Mouse (Mus musculus): ENCODE measurements around the gene Aplnr. TPM values are rescaled to one million over a fixed set of nuclear protein-coding genes. Genes with fewer than 3 reads are reported as not detected.

The Aplnr gene
- polyA plus RNA-seq, 1 experiment = 5.1 TPM

DNA sequence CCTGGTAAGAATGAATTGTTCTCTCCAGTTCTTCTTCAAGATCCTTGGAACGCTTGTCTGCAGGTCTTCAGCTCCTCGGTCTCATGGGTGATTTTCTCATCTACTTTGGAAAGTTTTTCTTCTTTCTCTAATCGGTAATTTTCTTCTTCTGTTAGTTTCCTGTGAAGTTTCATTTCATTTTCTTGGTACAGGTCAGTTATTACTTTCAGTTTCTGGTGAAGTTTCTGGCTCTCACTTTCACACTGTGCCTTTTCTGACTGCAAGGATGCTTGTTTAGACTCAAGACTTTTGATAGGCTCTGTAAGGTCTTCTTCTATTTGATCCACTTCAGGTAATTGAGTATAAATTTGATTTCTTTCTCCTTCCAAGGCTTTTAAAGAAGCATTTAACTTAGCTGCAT is 21.4 kb downstream of the Aplnr start:
- TF ChIP-seq POLR2A (IDR thresholded peaks at IDR 0.05; ENCODE audit: borderline replicate concordance, control insufficient read depth, low read depth, low read length) (no peak), CTCF (IDR thresholded peaks at IDR 0.05; ENCODE audit: control insufficient read depth, insufficient read depth, low read length) (no peak)
- Histone ChIP-seq H3K4me3 (replicated peaks; ENCODE audit: control insufficient read depth, low read depth, low read length) (no peak overlapping the region), H3K4me1 (ENCODE audit: control insufficient read depth, insufficient read depth, low read length) (no peaks in the 10 kb centered on the region), H3K27ac (ENCODE audit: control insufficient read depth, insufficient read depth, low read depth, low read length, poor library complexity) (no peak overlapping the region)
- 54% methylated on average over 3 of the region's 3 CpGs for WGBS

DNA sequence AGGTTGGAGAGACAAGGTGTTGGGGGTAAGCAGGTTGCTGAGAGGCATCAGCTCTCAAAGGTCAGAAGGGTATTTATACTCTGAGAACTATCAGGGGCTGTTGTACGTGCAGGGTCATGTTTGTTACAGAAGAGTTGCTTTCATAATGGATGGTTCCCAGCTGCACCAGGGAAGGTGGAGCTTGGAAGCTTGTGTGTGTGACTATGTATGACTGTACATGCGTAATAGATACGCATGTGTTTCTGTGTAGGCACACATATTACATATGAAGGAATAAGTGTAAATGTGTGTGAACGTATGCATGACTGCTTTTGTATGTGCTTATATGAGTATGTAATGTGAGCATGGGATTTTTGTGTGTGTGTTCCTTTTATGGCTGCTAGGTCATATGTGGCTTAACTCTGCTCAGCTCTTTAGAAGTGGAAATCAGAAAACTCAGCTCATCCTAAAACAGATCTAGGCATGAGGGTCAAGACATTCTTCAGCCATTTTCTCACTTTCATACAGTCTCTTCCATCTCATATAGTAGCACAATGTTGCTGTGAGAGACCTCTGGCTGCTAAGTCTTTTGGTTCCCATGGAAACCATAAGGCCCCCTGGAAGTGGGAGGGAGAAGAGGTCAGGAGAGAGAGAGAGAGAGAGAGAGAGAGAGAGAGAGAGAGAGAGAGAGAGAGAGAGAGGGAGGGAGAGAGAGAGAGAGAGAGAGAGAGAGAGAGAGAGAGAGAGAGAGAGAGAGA is 25.0 kb downstream of the Aplnr start:
- H3K4me1 ChIP-seq (ENCODE audit: control insufficient read depth, insufficient read depth, low read length) = no peaks in the 10 kb centered on the region
- no peak overlapping the region for H3K27ac ChIP-seq (ENCODE audit: control insufficient read depth, insufficient read depth, low read depth, low read length, poor library complexity)
- TF ChIP-seq CTCF (IDR thresholded peaks at IDR 0.05; ENCODE audit: control insufficient read depth, insufficient read depth, low read length) (no peak), POLR2A (IDR thresholded peaks at IDR 0.05; ENCODE audit: borderline replicate concordance, control insufficient read depth, low read depth, low read length) (no peak)
- WGBS = 83% methylated on average over 4 of the region's 4 CpGs
- H3K4me3 ChIP-seq (replicated peaks; ENCODE audit: control insufficient read depth, low read depth, low read length) = no peak overlapping the region

DNA sequence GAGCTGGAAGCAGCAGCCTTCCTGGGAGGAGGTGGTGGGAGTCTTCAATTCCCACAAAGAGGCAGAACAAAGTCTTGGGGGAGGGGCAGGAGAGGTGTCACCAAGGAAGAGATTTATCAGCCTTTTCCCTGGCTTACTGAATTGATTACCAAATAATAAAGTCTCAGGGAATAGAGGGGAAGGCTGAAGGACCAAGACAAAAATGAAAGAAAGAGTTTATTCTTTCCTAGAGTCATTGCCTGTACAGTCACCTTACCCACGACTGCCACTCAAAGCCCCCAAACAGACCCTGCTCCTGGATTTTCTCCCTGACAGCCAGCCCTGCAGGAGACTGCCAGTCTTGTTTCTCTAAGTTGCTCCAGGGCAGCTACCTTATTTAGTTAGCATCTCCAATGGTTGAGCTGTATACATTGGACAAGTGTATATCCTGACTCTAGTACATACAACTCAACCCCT is 25.6 kb downstream of the Aplnr start:
- Histone ChIP-seq H3K4me1 (ENCODE audit: control insufficient read depth, insufficient read depth, low read length) (no peaks in the 10 kb centered on the region), H3K27ac (ENCODE audit: control insufficient read depth, insufficient read depth, low read depth, low read length, poor library complexity) (no peak overlapping the region), H3K4me3 (replicated peaks; ENCODE audit: control insufficient read depth, low read depth, low read length) (no peak overlapping the region)
- 66% methylated on average over 1 of the region's 1 CpGs for WGBS
- no peak for TF ChIP-seq CTCF (IDR thresholded peaks at IDR 0.05; ENCODE audit: control insufficient read depth, insufficient read depth, low read length)
- no peak for TF ChIP-seq POLR2A (IDR thresholded peaks at IDR 0.05; ENCODE audit: borderline replicate concordance, control insufficient read depth, low read depth, low read length)

DNA sequence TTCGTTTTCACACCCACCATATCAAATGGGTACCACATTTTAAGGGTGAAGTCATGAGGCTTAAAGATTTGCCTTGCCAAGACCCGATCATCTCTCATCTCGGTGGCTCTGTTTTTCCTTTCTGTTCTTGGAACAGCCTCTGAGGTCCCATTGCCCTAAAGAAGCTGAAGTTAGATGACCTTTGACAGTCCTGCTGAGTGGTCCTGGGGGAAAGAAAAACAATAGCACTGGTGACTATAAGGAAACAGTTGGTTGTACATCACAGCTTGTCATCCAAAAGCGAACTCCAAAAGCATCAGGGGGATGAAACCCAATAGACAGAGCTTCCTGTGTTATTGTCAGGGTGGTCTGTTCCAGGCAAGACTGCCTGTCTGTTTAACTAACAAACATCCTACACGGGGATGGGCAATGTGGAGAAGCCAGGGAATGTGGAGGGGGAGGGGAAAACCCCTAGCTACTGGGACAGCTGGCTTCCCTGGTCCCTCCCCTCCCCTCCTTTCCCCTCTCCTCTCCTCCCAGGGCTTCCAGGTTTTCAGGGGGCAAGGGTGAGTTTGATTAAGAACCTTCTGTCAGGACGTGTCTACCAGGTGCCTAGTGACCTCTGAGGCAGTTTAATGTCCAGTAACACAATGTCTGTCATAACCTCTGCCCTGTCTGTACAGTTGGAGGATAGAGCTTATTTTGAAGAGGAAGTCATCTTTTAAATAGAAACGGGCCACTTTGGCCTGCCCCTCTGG is 27.5 kb downstream of the Aplnr start:
- no peaks in the 10 kb centered on the region for H3K4me1 ChIP-seq (ENCODE audit: control insufficient read depth, insufficient read depth, low read length)
- TF ChIP-seq POLR2A (IDR thresholded peaks at IDR 0.05; ENCODE audit: borderline replicate concordance, control insufficient read depth, low read depth, low read length) (no peak), CTCF (IDR thresholded peaks at IDR 0.05; ENCODE audit: control insufficient read depth, insufficient read depth, low read length) (no peak)
- H3K27ac ChIP-seq (ENCODE audit: control insufficient read depth, insufficient read depth, low read depth, low read length, poor library complexity) = no peak overlapping the region
- 51% methylated on average over 7 of the region's 7 CpGs for WGBS
- no peak overlapping the region for H3K4me3 ChIP-seq (replicated peaks; ENCODE audit: control insufficient read depth, low read depth, low read length)

DNA sequence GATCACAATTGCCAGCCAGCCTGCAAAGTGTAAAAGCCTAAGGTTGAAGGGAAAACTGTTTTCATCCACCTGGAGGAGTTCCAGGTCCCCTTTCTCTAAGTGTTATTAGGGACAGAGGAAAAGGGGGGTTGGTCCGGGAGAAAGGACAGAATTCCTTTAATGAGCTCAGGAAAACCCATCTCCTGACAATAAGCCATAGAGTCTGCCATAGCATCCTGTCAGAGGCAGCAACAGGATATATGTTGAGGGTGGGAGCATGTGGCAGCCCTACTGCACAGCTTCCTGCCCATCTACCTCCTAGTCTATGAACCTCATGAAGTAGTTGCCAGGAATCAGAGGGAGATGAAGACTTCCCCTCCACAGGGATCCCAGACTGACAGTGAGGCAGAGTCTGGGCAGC is 31.6 kb downstream of the Aplnr start:
- 48% methylated on average over 1 of the region's 1 CpGs for WGBS
- TF ChIP-seq CTCF (IDR thresholded peaks at IDR 0.05; ENCODE audit: control insufficient read depth, insufficient read depth, low read length) = no peak
- TF ChIP-seq POLR2A (IDR thresholded peaks at IDR 0.05; ENCODE audit: borderline replicate concordance, control insufficient read depth, low read depth, low read length) = no peak
- H3K4me1 ChIP-seq (ENCODE audit: control insufficient read depth, insufficient read depth, low read length) = no peaks in the 10 kb centered on the region
- no peak overlapping the region for H3K27ac ChIP-seq (ENCODE audit: control insufficient read depth, insufficient read depth, low read depth, low read length, poor library complexity)
- H3K4me3 ChIP-seq (replicated peaks; ENCODE audit: control insufficient read depth, low read depth, low read length) = no peak overlapping the region

DNA sequence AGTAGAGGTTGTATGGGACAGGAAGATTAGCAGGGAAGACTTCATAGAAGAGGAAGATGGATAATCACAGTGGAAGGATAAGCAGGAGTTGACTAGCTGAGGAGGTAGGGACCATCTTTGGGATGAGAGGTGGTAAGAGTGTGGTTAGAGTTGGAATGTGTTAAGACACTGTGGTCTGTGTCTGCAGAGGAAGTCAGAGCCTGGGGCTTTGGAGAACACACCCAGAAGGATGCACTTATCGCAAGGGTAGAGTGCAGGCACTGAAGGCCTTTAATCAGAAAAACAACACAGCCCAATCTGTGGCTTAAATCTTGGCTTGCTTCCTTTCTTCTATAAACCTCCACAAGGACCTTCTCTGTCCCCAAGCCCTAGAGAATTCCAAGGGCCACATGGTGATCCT is 32.3 kb downstream of the Aplnr start:
- WGBS = 17% methylated on average over 1 of the region's 1 CpGs
- TF ChIP-seq CTCF (IDR thresholded peaks at IDR 0.05; ENCODE audit: control insufficient read depth, insufficient read depth, low read length) = no peak
- TF ChIP-seq POLR2A (IDR thresholded peaks at IDR 0.05; ENCODE audit: borderline replicate concordance, control insufficient read depth, low read depth, low read length) = no peak
- no peak overlapping the region for H3K27ac ChIP-seq (ENCODE audit: control insufficient read depth, insufficient read depth, low read depth, low read length, poor library complexity)
- H3K4me1 ChIP-seq (ENCODE audit: control insufficient read depth, insufficient read depth, low read length) = no peaks in the 10 kb centered on the region
- H3K4me3 ChIP-seq (replicated peaks; ENCODE audit: control insufficient read depth, low read depth, low read length) = no peak overlapping the region

DNA sequence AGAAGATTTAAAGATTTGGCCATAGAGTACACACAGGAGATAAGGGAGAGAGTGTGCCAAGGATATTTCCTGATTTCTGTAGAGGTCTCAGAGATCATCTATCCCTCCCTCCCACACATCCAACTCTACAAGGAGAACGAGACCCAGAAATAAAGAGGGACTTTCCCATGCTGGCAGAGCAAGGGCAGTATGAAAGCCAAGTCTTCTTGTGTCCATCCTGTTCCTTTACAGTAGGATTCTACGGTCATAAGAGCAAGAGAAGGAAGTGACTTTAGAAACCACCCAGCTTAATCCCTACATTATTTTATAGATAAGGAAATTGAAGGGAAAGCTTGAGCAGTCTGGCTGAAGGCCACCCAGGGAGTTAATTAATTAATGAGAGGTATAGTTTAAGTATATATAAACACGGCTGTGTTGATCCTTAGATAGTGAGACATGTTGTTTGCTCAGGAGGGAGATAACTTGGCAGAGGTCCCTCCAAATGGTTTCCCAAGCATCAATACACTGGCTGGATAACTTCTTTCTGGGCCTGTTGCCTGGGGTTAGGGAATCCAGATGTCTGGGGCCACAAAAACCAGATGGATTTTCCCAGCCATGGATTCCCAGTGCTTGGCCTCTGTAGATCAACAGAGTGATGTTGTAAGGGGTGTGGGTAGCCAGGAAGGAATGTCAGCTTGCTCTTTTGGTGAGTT is 36.2 kb downstream of the Aplnr start:
- WGBS = 62% methylated on average over 3 of the region's 3 CpGs
- Histone ChIP-seq H3K4me1 (ENCODE audit: control insufficient read depth, insufficient read depth, low read length) (no peaks in the 10 kb centered on the region), H3K4me3 (replicated peaks; ENCODE audit: control insufficient read depth, low read depth, low read length) (no peak overlapping the region), H3K27ac (ENCODE audit: control insufficient read depth, insufficient read depth, low read depth, low read length, poor library complexity) (no peak overlapping the region)
- TF ChIP-seq POLR2A (IDR thresholded peaks at IDR 0.05; ENCODE audit: borderline replicate concordance, control insufficient read depth, low read depth, low read length) (no peak), CTCF (IDR thresholded peaks at IDR 0.05; ENCODE audit: control insufficient read depth, insufficient read depth, low read length) (no peak)

DNA sequence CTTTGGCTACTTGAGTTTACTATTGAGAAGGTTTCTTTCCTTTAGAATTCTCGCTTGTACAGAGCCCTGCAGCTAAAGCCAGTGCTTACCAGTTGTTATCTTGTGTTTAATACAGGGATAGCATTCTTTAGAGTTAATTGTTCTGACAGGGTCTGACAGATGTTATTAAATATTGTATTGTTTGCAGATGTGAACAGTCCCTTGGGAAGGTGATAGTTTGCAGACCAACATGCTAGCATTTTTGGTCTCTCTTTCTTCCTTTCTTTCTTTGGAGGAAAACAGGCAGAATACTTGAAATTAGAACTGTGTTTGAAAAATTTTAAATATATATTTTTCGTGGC is 36.7 kb downstream of the Aplnr start:
- H3K27ac ChIP-seq (ENCODE audit: control insufficient read depth, insufficient read depth, low read depth, low read length, poor library complexity) = no peak overlapping the region
- TF ChIP-seq POLR2A (IDR thresholded peaks at IDR 0.05; ENCODE audit: borderline replicate concordance, control insufficient read depth, low read depth, low read length) (no peak), CTCF (IDR thresholded peaks at IDR 0.05; ENCODE audit: control insufficient read depth, insufficient read depth, low read length) (no peak)
- WGBS = 65% methylated on average over 2 of the region's 2 CpGs

More for the DNA sequence above, 36.7 kb downstream of the Aplnr start:
- H3K4me3 ChIP-seq (replicated peaks; ENCODE audit: control insufficient read depth, low read depth, low read length) = no peak overlapping the region
- H3K4me1 ChIP-seq (ENCODE audit: control insufficient read depth, insufficient read depth, low read length) = no peaks in the 10 kb centered on the region

All from bone marrow, adult 2 months (tissue).